Mouse (Mus musculus) cerebellum, adult 2 months (tissue): ENCODE results near the gene Aarsd1.
A peak's percentile ranks its signal among the peaks of the same experiment; 100 is the strongest.

Source experiments
- CTCF ChIP-seq: fragments of 200-500 bp; IDR thresholded peaks from 2 replicates; pipeline ENCODE4 v1.5.1; 2011; ENCODE audit warnings: low read depth, mild to moderate bottlenecking, control low read depth, low read length, moderate library complexity, borderline replicate concordance; ENCODE audit not compliant: insufficient read depth
- POLR2A ChIP-seq: fragments of 200-500 bp; IDR thresholded peaks from 2 replicates; pipeline ENCODE4 v1.6.1; 2011; ENCODE audit warnings: low read length, control low read depth, borderline replicate concordance; ENCODE audit not compliant: insufficient read depth

DNA sequence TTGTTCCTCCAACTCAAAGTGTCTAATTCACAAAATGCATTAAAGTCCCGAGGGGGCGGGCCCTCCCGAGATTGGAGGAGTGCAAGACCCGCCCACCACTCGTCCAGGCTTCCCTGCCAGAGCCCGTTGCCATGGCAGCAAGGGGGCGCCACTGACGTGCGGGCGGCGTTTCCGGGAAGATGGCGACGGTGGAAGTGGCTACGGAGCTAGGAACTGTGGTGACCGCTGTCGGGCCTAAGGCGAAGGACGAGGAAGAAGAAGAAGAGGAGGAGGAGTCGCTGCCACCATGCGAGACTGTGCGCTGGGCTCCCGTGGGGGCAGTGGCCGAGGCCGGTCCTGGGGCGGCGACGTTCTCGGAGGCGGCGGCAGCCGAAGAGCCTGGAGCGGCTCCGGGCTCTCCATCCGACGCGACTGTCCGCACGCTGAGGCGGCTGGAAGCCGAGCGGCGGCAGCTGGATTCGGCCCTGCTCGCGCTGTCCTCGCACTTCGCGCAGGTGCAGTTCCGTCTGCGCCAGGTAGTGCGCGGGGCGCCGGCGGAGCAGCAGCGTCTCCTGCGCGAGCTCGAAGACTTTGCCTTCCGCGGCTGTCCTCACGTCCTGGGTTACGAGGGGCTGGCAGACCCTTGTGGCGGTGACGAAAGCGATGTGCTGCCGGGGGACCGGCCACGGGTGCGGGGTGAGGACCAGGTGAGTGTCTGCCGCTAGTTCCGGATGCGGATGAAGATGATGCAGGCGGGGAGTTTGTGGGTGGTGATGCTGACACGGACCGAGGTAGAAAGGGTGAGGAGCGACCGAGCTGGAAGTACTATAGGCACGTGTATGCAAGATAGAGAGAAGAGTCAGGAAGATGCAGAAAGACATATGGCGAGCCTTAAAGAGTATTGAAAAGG, 7.8 kb upstream of the Aarsd1 start, which contains the start of the genes Rundc1 and Ptges3l:
- TF ChIP-seq POLR2A (peak; percentile 76; the same call in 1 of the 2 replicates), CTCF (no peak; the same call in 1 of the 2 replicates)
